Mouse (Mus musculus) forebrain, embryonic 16.5 days (tissue): ENCODE results near the gene Lrrc10b. TPM values are rescaled to one million over a fixed set of nuclear protein-coding genes. Genes with fewer than 3 reads are reported as not detected.

Experiments
- ATAC-seq: fragments of 200-750 bp; cut with Nextera tagmentation; 2 replicates; pipeline ENCODE4 v1.8.0; 2017; ENCODE audit warnings: mild to moderate bottlenecking, moderate library complexity
- H3K27ac ChIP-seq: fragments of 300-500 bp; sonication (generic); 2 replicates; pipeline ENCODE4 v1.5.1; 2014; ENCODE audit warnings: low read length, control low read depth
- H3K27me3 ChIP-seq: fragments of 300-500 bp; sonication (generic); replicated peaks from 2 replicates; pipeline ENCODE4 v1.6.1; 2014; ENCODE audit warnings: low read length; ENCODE audit not compliant: control insufficient read depth, insufficient read depth
- H3K36me3 ChIP-seq: fragments of 300-500 bp; sonication (generic); 2 replicates; pipeline ENCODE4 v1.6.1; 2014; ENCODE audit not compliant: control insufficient read depth, insufficient read depth
- H3K4me1 ChIP-seq: fragments of 300-500 bp; sonication (generic); replicated peaks from 2 replicates; pipeline ENCODE4 v1.6.1; 2014; ENCODE audit warnings: low read length; ENCODE audit not compliant: control insufficient read depth, insufficient read depth
- H3K4me2 ChIP-seq: fragments of 300-500 bp; sonication (generic); 2 replicates; pipeline ENCODE4 v1.6.1; 2014; ENCODE audit warnings: mild to moderate bottlenecking, low read length, control low read depth
- H3K4me3 ChIP-seq: fragments of 300-500 bp; sonication (generic); replicated peaks from 2 replicates; pipeline ENCODE4 v1.5.1; 2014; ENCODE audit warnings: mild to moderate bottlenecking, low read length, control low read depth
- H3K9ac ChIP-seq: fragments of 300-500 bp; sonication (generic); replicated peaks from 2 replicates; pipeline ENCODE4 v1.6.1; 2014; ENCODE audit warnings: low read depth, low read length, control low read depth
- H3K9me3 ChIP-seq: fragments of 300-500 bp; sonication (generic); 2 replicates; pipeline ENCODE4 v1.6.1; 2016; ENCODE audit warnings: low read length; ENCODE audit not compliant: control insufficient read depth
- WGBS: fragments of 180-500 bp; shearing (Covaris S2); extraction: QIAGEN DNeasy Blood & Tissue Kit; methylation state at CpG from one replicate; pipeline ENCODE4 v1.1.7; 2014; 5-methylcytosine and 5-hydroxymethylcytosine counted together
- polyA plus RNA-seq: library from polyadenylated mRNA; unstranded; fragments of >200 nt; fragmentation: Nextera tagmentation; extraction: Ambion mirVana; gene quantifications from 2 replicates; pipeline ENCODE4 v1.2.1, GENCODE M21; 2015

The Lrrc10b gene
- 0.52 and 0.99 TPM in 2 replicates for polyA plus RNA-seq

- peak within 1 kb of the TSS; percentile 12; the same call in 1 of the 2 replicates for H3K27ac ChIP-seq
- peaks cover 46% of the 10 kb centered on the region for H3K27me3 ChIP-seq
- WGBS, result under 1% methylated on average over 85 of the region's 96 CpGs
- peak within 1 kb of the TSS; percentile 47 for H3K9ac ChIP-seq
- peak within 1 kb of the TSS; percentile 49 for H3K4me3 ChIP-seq
- no peaks in the 10 kb centered on the region for H3K9me3 ChIP-seq
- peak within 1 kb of the TSS; percentile 71 for H3K4me2 ChIP-seq
- peaks cover 23% of the 10 kb centered on the region for H3K4me1 ChIP-seq
- no peaks in the 10 kb centered on the region for H3K36me3 ChIP-seq
- peak; percentile 67 for ATAC-seq
Measured at GRCm38 (mm10) chr19:10456752-10457483, at the start of gene Lrrc10b. TSS of gene Lrrc10b (minus strand) at chr19:10457473.

- Histone ChIP-seq H3K27me3 (no peaks in the 10 kb centered on the region), H3K4me1 (no peaks in the 10 kb centered on the region), H3K4me2 (no peak overlapping the region), H3K9me3 (no peaks in the 10 kb centered on the region), H3K27ac (no peak overlapping the region), H3K36me3 (peaks cover 13% of the 10 kb centered on the region), H3K4me3 (no peak overlapping the region), H3K9ac (no peak overlapping the region)
- peak; percentile 55; the same call in 1 of the 2 replicates for ATAC-seq
- WGBS, result 2% methylated on average over 4 of the region's 4 CpGs
Measured at GRCm38 (mm10) chr19:10502571-10502970, 45.3 kb upstream of the Lrrc10b start.

- ATAC-seq, result no peak
- Histone ChIP-seq H3K4me2 (no peak overlapping the region), H3K27ac (no peak overlapping the region), H3K4me1 (no peaks in the 10 kb centered on the region), H3K36me3 (peaks cover 10% of the 10 kb centered on the region), H3K4me3 (no peak overlapping the region), H3K9ac (no peak overlapping the region), H3K9me3 (no peaks in the 10 kb centered on the region), H3K27me3 (no peaks in the 10 kb centered on the region)
- 95% methylated on average over 8 of the region's 8 CpGs for WGBS
Measured at GRCm38 (mm10) chr19:10500581-10500980, 43.3 kb upstream of the Lrrc10b start.

GRCm38 (mm10) chr19:10497512-10498160 is 40.4 kb upstream of the Lrrc10b start:
- 69% methylated on average over 8 of the region's 8 CpGs for WGBS

GRCm38 (mm10) chr19:10496976-10497375 is 39.7 kb upstream of the Lrrc10b start:
- Histone ChIP-seq H3K4me1 (no peaks in the 10 kb centered on the region), H3K9ac (no peak overlapping the region), H3K9me3 (no peaks in the 10 kb centered on the region), H3K27me3 (no peaks in the 10 kb centered on the region), H3K4me2 (no peak overlapping the region), H3K27ac (no peak overlapping the region), H3K4me3 (no peak overlapping the region), H3K36me3 (peaks cover 4% of the 10 kb centered on the region; the same call in 1 of the 2 replicates)
- ATAC-seq, result no peak
- 42% methylated on average over 2 of the region's 2 CpGs for WGBS

More at GRCm38 (mm10) chr19:10497512-10498160, 40.4 kb upstream of the Lrrc10b start:
- peaks cover 4% of the 10 kb centered on the region; the same call in 1 of the 2 replicates for H3K36me3 ChIP-seq
- H3K27me3 ChIP-seq, result no peaks in the 10 kb centered on the region
- H3K4me1 ChIP-seq, result no peaks in the 10 kb centered on the region
- no peak for ATAC-seq
- no peak overlapping the region for H3K4me3 ChIP-seq
- no peak overlapping the region for H3K9ac ChIP-seq
- H3K27ac ChIP-seq, result no peak overlapping the region
- no peak overlapping the region for H3K4me2 ChIP-seq
- no peaks in the 10 kb centered on the region for H3K9me3 ChIP-seq

GRCm38 (mm10) chr19:10495670-10496069 is 38.4 kb upstream of the Lrrc10b start:
- Histone ChIP-seq H3K9ac (no peak overlapping the region), H3K9me3 (no peaks in the 10 kb centered on the region), H3K4me2 (no peak overlapping the region), H3K4me3 (no peak overlapping the region), H3K27me3 (no peaks in the 10 kb centered on the region), H3K4me1 (no peaks in the 10 kb centered on the region), H3K27ac (no peak overlapping the region), H3K36me3 (0 out of 2 replicates have a peak, but pooled peaks cover 4% of the 10 kb centered on the region)
- ATAC-seq, result no peak
- WGBS, result 96% methylated on average over 1 of the region's 1 CpGs

GRCm38 (mm10) chr19:10486264-10486738 is 29.0 kb upstream of the Lrrc10b start:
- no peak overlapping the region for H3K4me2 ChIP-seq
- 21% methylated on average over 9 of the region's 9 CpGs for WGBS
- no peak overlapping the region for H3K27ac ChIP-seq
- no peak overlapping the region for H3K4me3 ChIP-seq
- no peaks in the 10 kb centered on the region for H3K36me3 ChIP-seq
- H3K27me3 ChIP-seq, result peaks cover 2% of the 10 kb centered on the region; the same call in 1 of the 2 replicates
- H3K9ac ChIP-seq, result no peak overlapping the region
- H3K4me1 ChIP-seq, result 0 out of 2 replicates have a peak, but pooled peaks cover 4% of the 10 kb centered on the region
- ATAC-seq, result peak; percentile 87
- no peaks in the 10 kb centered on the region for H3K9me3 ChIP-seq

- peak; percentile 67 for ATAC-seq
- H3K36me3 ChIP-seq, result no peaks in the 10 kb centered on the region
- H3K4me2 ChIP-seq, result no peak within 1 kb of the TSS
- no peak within 1 kb of the TSS for H3K9ac ChIP-seq
- no peaks in the 10 kb centered on the region for H3K9me3 ChIP-seq
- peaks cover 2% of the 10 kb centered on the region; the same call in 1 of the 2 replicates for H3K27me3 ChIP-seq
- H3K27ac ChIP-seq, result no peak within 1 kb of the TSS
- no peak within 1 kb of the TSS for H3K4me3 ChIP-seq
- 26% methylated on average over 6 of the region's 6 CpGs for WGBS
- H3K4me1 ChIP-seq, result 0 out of 2 replicates have a peak, but pooled peaks cover 4% of the 10 kb centered on the region
Measured at GRCm38 (mm10) chr19:10482703-10483102, 25.4 kb upstream of the Lrrc10b start, which contains the start of gene Ppp1r32. TSS of gene Ppp1r32 (minus strand) at chr19:10482928.

- no peaks in the 10 kb centered on the region for H3K9me3 ChIP-seq
- H3K27ac ChIP-seq, result no peak overlapping the region
- H3K27me3 ChIP-seq, result no peaks in the 10 kb centered on the region
- WGBS, result 74% methylated on average over 4 of the region's 4 CpGs
- H3K4me1 ChIP-seq, result 0 out of 2 replicates have a peak, but pooled peaks cover 4% of the 10 kb centered on the region
- H3K4me3 ChIP-seq, result no peak overlapping the region
- H3K36me3 ChIP-seq, result no peaks in the 10 kb centered on the region
- no peak overlapping the region for H3K9ac ChIP-seq
- no peak for ATAC-seq
- no peak overlapping the region for H3K4me2 ChIP-seq
Measured at GRCm38 (mm10) chr19:10479541-10479940, 22.3 kb upstream of the Lrrc10b start.
